Mouse (Mus musculus) lung, embryonic 15.5 days (tissue): ENCODE results near the gene Ascl3. TPM values are rescaled to one million over a fixed set of nuclear protein-coding genes. Genes with fewer than 3 reads are reported as not detected.

Experiments
- ATAC-seq: fragments of 200-750 bp; cut with Nextera tagmentation; 2 replicates; pipeline ENCODE4 v1.8.0; 2017; ENCODE audit warnings: moderate number of reproducible peaks, borderline replicate concordance; ENCODE audit not compliant: low FRiP score, low TSS enrichment; ENCODE audit errors: extremely low read depth
- H3K27ac ChIP-seq: fragments of 300-500 bp; sonication (generic); 2 replicates; pipeline ENCODE4 v1.5.1; 2015; ENCODE audit warnings: moderate library complexity, mild to moderate bottlenecking, inconsistent platforms
- H3K27me3 ChIP-seq: fragments of 300-500 bp; sonication (generic); 2 replicates; pipeline ENCODE4 v1.6.1; 2015; ENCODE audit warnings: inconsistent platforms
- H3K36me3 ChIP-seq: fragments of 300-500 bp; sonication (generic); 2 replicates; pipeline ENCODE4 v1.6.1; 2015; ENCODE audit warnings: inconsistent platforms
- H3K4me1 ChIP-seq: fragments of 300-500 bp; sonication (generic); 2 replicates; pipeline ENCODE4 v1.6.1; 2015; ENCODE audit warnings: inconsistent platforms
- H3K4me2 ChIP-seq: fragments of 300-500 bp; sonication (generic); 2 replicates; pipeline ENCODE4 v1.6.1; 2015; ENCODE audit warnings: inconsistent platforms, mild to moderate bottlenecking, moderate library complexity
- H3K4me3 ChIP-seq: fragments of 300-500 bp; sonication (generic); 2 replicates; pipeline ENCODE4 v1.5.1; 2015; ENCODE audit warnings: mild to moderate bottlenecking, inconsistent platforms
- H3K9ac ChIP-seq: fragments of 300-500 bp; sonication (generic); 2 replicates; pipeline ENCODE4 v1.6.1; 2015; ENCODE audit warnings: inconsistent platforms
- H3K9me3 ChIP-seq: fragments of 300-500 bp; sonication (generic); 2 replicates; pipeline ENCODE4 v1.6.1; 2016; ENCODE audit warnings: inconsistent platforms
- WGBS: fragments of 180-500 bp; shearing (Covaris S2); methylation state at CpG from one replicate; pipeline ENCODE4 v1.1.7; 2015; 5-methylcytosine and 5-hydroxymethylcytosine counted together
- polyA plus RNA-seq: library from polyadenylated mRNA; unstranded; fragments of >200 nt; fragmentation: Nextera tagmentation; extraction: Ambion mirVana; gene quantifications from 2 replicates; pipeline ENCODE4 v1.2.1, GENCODE M21; 2015

Ascl3 gene
- polyA plus RNA-seq, 1 experiment from 2014 or later, result 0.30 TPM

GRCm38 (mm10) chr7:109707023-109707785, 24.3 kb downstream of the Ascl3 start:
- no peaks in the 10 kb centered on the region for H3K27me3 ChIP-seq
- peaks cover 17% of the 10 kb centered on the region for H3K36me3 ChIP-seq
- no peak overlapping the region for H3K9ac ChIP-seq
- 35% methylated on average over 4 of the region's 4 CpGs for WGBS
- no peaks in the 10 kb centered on the region for H3K9me3 ChIP-seq
- peaks cover 37% of the 10 kb centered on the region for H3K4me1 ChIP-seq
- H3K27ac ChIP-seq, result no peak overlapping the region
- no peak overlapping the region for H3K4me3 ChIP-seq
- no peak for ATAC-seq
- H3K4me2 ChIP-seq, result no peak overlapping the region

DNA sequence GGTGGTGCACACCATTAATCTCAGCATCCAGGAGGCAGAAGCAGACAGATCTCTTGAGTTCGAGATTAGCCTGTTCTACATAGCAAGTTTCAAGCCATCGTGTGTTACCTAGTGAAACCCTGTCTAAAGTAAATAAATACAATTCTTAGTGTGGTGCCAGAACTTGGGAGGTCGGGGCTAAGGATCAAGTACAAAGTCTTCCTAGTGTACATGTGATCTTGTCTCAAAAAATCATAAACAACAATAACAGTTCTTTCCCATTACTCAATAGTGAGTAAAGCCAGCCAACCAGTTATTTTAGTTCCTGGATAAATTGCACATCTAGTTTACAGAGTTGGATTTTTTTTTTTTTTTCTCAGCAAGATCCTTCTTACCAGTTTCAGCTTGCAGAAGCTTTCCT, 27.1 kb downstream of the Ascl3 start:
- 33% methylated on average over 3 of the region's 3 CpGs for WGBS
- H3K9me3 ChIP-seq, result no peaks in the 10 kb centered on the region
- peak overlapping the region; percentile 76 for H3K4me2 ChIP-seq
- ATAC-seq, result no peak
- no peak overlapping the region; the same call in 1 of the 2 replicates for H3K27ac ChIP-seq
- peaks cover 29% of the 10 kb centered on the region for H3K4me1 ChIP-seq
- 0 out of 2 replicates have a peak overlapping the region, but pooled peaks have one; percentile 66 for H3K9ac ChIP-seq
- H3K4me3 ChIP-seq, result peak overlapping the region; percentile 67
- H3K27me3 ChIP-seq, result no peaks in the 10 kb centered on the region
- H3K36me3 ChIP-seq, result no peaks in the 10 kb centered on the region

- Histone ChIP-seq H3K4me2 (peak overlapping the region; percentile 76), H3K4me3 (peak overlapping the region; percentile 67), H3K27ac (peak overlapping the region; percentile 84), H3K27me3 (no peaks in the 10 kb centered on the region), H3K9me3 (no peaks in the 10 kb centered on the region), H3K4me1 (peaks cover 26% of the 10 kb centered on the region), H3K9ac (peak overlapping the region; percentile 66), H3K36me3 (no peaks in the 10 kb centered on the region)
- ATAC-seq, result no peak; the same call in 1 of the 2 replicates
- WGBS, result 2% methylated on average over 17 of the region's 17 CpGs
Observed at GRCm38 (mm10) chr7:109704016-109704377, 27.5 kb downstream of the Ascl3 start.

GRCm38 (mm10) chr7:109703190-109704015, 28.1 kb downstream of the Ascl3 start, which contains the start of the genes St5 and Akip1:
Gene St5 (minus strand): TSS chr7:109703605.
Gene Akip1 (plus strand): TSS chr7:109703690.
- Histone ChIP-seq H3K9ac (peak within 1 kb of the TSS; percentile 66), H3K36me3 (no peaks in the 10 kb centered on the region), H3K9me3 (no peaks in the 10 kb centered on the region), H3K27ac (peak within 1 kb of the TSS; percentile 84), H3K4me1 (peaks cover 24% of the 10 kb centered on the region), H3K4me3 (peak within 1 kb of the TSS; percentile 67), H3K4me2 (peak within 1 kb of the TSS; percentile 76), H3K27me3 (no peaks in the 10 kb centered on the region)
- peak; percentile 95 for ATAC-seq
- WGBS, result under 1% methylated on average over 61 of the region's 61 CpGs

- WGBS, result 37% methylated on average over 4 of the region's 4 CpGs
- H3K4me2 ChIP-seq, result peak overlapping the region; percentile 76
- peaks cover 18% of the 10 kb centered on the region for H3K4me1 ChIP-seq
- no peaks in the 10 kb centered on the region for H3K9me3 ChIP-seq
- ATAC-seq, result no peak
- no peaks in the 10 kb centered on the region for H3K36me3 ChIP-seq
- no peak overlapping the region for H3K9ac ChIP-seq
- no peak overlapping the region for H3K27ac ChIP-seq
- peak overlapping the region; percentile 67; the same call in 1 of the 2 replicates for H3K4me3 ChIP-seq
- H3K27me3 ChIP-seq, result no peaks in the 10 kb centered on the region
Observed at GRCm38 (mm10) chr7:109702721-109703120, 28.8 kb downstream of the Ascl3 start.

- Histone ChIP-seq H3K9ac (no peak overlapping the region), H3K27ac (no peak overlapping the region), H3K27me3 (no peaks in the 10 kb centered on the region), H3K4me1 (peaks cover 10% of the 10 kb centered on the region), H3K36me3 (no peaks in the 10 kb centered on the region), H3K9me3 (no peaks in the 10 kb centered on the region), H3K4me2 (no peak overlapping the region), H3K4me3 (no peak overlapping the region)
- ATAC-seq, result no peak
Observed at GRCm38 (mm10) chr7:109700213-109700612, 31.3 kb downstream of the Ascl3 start.

- H3K36me3 ChIP-seq, result no peaks in the 10 kb centered on the region
- peaks cover 9% of the 10 kb centered on the region for H3K4me1 ChIP-seq
- H3K9ac ChIP-seq, result no peak overlapping the region
- H3K27me3 ChIP-seq, result no peaks in the 10 kb centered on the region
- ATAC-seq, result no peak
- 85% methylated on average over 10 of the region's 10 CpGs for WGBS
- H3K4me3 ChIP-seq, result no peak overlapping the region
- H3K27ac ChIP-seq, result no peak overlapping the region
- no peak overlapping the region for H3K4me2 ChIP-seq
- no peaks in the 10 kb centered on the region for H3K9me3 ChIP-seq
Observed at GRCm38 (mm10) chr7:109695339-109695726, 36.2 kb downstream of the Ascl3 start.

DNA sequence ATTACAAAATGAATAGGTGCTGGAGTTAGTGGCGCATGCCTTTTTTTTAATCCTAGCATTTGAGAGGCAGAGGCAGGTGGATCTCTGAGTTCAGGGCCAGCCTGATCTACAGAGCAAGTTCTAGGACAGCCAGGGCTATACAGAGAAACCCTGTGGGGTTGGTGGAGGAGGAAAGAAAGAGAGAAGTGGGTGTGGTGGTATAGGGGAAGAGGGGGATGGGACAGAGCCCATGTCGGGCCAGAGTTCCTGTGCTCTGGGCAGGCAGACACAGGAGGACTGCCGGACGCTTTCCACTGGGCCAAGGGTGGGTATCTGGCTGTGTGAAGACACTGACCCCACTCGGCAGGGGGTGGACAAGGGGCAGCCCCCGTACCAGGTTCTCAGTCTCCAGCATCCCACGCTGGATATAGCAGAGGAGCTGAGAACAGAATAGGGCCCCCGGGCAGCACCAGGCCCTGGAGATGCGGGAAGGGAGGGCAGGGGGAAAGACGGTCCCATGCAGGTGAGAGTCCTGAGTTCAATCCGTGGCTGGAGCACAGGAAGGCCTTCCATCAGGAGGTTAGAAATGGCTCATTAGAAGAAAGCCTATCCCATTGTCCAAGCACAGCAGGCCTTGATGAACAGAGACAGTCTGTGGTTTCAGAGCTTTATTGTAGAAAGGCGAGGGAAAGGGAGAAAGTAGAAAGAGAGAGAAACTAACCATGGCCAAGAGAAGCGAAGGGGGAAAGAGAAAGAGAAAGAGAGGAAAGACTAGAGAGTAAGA, 36.8 kb downstream of the Ascl3 start:
- Histone ChIP-seq H3K9ac (no peak overlapping the region), H3K4me3 (no peak overlapping the region), H3K9me3 (no peaks in the 10 kb centered on the region), H3K27me3 (no peaks in the 10 kb centered on the region), H3K36me3 (no peaks in the 10 kb centered on the region), H3K4me1 (peaks cover 10% of the 10 kb centered on the region), H3K4me2 (no peak overlapping the region), H3K27ac (no peak overlapping the region)
- WGBS, result 87% methylated on average over 13 of the region's 13 CpGs
- ATAC-seq, result no peak

DNA sequence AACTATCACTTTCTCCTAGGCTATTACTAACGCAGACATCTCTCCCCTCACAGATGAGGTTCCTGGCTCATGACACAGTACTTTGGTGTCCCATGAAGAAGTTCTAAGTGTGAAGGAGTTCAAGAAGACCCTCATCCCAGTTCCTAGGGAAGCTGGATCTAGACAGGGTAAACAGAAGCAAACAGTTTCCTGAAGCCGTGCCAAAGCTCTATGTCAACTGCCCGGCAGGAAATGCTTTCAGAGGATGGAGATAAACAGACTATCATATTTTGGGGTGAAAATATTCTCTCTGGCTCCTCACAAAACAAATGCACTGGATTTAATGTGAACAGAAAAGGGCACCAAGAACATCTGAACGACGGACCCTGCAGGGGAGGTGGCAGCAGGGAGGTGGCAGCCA, 40.6 kb downstream of the Ascl3 start:
- H3K27ac ChIP-seq, result peak overlapping the region; percentile 70
- H3K4me2 ChIP-seq, result no peak overlapping the region
- no peak overlapping the region for H3K9ac ChIP-seq
- H3K4me1 ChIP-seq, result peaks cover 25% of the 10 kb centered on the region
- 37% methylated on average over 5 of the region's 5 CpGs for WGBS
- H3K36me3 ChIP-seq, result no peaks in the 10 kb centered on the region
- peak; percentile 17; the same call in 1 of the 2 replicates for ATAC-seq
- H3K9me3 ChIP-seq, result no peaks in the 10 kb centered on the region
- no peaks in the 10 kb centered on the region for H3K27me3 ChIP-seq
- no peak overlapping the region for H3K4me3 ChIP-seq

GRCm38 (mm10) chr7:109690101-109690500, 41.4 kb downstream of the Ascl3 start:
- no peak overlapping the region for H3K9ac ChIP-seq
- H3K36me3 ChIP-seq, result no peaks in the 10 kb centered on the region
- ATAC-seq, result no peak
- H3K4me1 ChIP-seq, result peaks cover 26% of the 10 kb centered on the region
- 88% methylated on average over 3 of the region's 3 CpGs for WGBS
- no peak overlapping the region for H3K4me2 ChIP-seq
- no peaks in the 10 kb centered on the region for H3K9me3 ChIP-seq
- no peak overlapping the region for H3K4me3 ChIP-seq
- no peaks in the 10 kb centered on the region for H3K27me3 ChIP-seq
- H3K27ac ChIP-seq, result no peak overlapping the region

- peak overlapping the region; percentile 60 for H3K27ac ChIP-seq
Observed at GRCm38 (mm10) chr7:109686585-109687128, 44.9 kb downstream of the Ascl3 start.

More at GRCm38 (mm10) chr7:109686585-109687128, 44.9 kb downstream of the Ascl3 start:
- Histone ChIP-seq H3K4me2 (0 out of 2 replicates have a peak overlapping the region, but pooled peaks have one; percentile 16), H3K27me3 (no peaks in the 10 kb centered on the region), H3K4me1 (peaks cover 26% of the 10 kb centered on the region), H3K36me3 (no peaks in the 10 kb centered on the region), H3K9ac (no peak overlapping the region), H3K9me3 (no peaks in the 10 kb centered on the region), H3K4me3 (no peak overlapping the region)
- no peak for ATAC-seq
- 13% methylated on average over 9 of the region's 9 CpGs for WGBS
